Mouse (Mus musculus) heart, adult 11 months (tissue): ENCODE measurements at regions not wholly inside any gene's neighbourhood (a gene's known extent, or its start where the extent isn't known, plus 50 kb on each side); places are given as distances from the start of the nearest gene placed in this dataset.
A peak's percentile ranks its signal among the peaks of the same experiment; 100 is the strongest.

Experiments used
- DNase-seq: peaks from one replicate; pipeline ENCODE4 v3.0.0; 2022

DNA sequence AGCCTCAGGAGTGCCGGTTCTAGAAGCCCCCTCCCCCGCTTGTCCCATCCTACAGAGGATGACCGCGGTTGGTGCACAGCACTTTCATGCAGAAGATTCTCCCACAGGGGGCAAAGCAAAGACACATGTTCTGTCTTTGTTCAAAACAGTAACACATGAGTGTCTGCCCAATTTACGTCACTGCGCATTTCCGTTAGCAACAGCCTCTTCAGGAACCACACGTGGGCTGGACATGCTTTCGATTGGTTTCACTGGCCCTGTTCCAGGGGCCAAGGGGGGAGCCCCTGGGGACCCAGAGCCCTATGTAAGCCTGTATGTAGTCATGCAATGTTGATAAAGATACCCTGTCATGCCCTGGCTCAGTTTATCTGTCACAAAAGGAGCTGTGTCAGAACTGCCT, 116.2 kb upstream of the Twist2 start:
- peak; percentile 36 for DNase-seq

DNA sequence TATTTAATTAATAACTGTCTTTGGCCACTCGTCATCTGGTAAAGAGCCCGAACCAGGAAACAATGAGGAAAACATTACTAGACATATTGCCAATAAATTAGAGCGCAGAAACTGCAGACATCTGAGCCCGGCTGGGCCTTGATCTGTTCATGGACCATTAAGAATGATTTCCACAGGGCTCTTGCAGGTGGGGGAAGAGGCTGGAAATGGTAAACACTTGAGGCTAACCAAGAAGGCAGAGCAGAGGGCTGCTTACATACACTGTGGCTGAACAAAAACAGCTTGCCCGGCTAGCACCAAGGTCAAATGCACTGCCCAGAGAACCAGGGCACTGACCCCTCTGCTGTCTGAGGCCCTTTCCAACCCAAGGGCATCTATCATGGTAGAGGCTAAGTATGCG, 115.5 kb upstream of the Twist2 start:
- no peak for DNase-seq

DNA sequence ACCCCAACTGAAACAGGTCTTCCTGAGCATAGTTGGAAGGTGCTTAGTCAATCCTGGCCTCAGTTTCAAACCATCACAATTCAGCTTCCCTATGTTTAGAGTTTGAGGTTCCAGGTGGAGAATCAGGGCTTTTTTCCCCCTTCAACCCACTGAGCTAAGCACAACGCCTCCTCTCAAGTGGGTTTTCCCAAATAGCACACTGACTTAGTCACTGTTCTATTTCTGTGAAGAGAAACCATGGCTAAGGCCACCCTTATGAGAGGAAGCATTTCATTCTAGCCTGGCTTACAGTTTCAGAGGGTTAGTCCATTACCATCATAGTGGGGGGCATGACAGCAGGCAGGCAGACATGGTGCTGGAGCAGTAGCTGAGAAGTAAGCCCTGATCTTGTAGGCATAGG, 109.7 kb upstream of the Twist2 start:
- DNase-seq = no peak

GRCm38 (mm10) chr1:91692709-91693460, 108.4 kb upstream of the Twist2 start:
- no peak for DNase-seq

- DNase-seq = no peak
Observed at GRCm38 (mm10) chr1:91697053-91697452, 104.2 kb upstream of the Twist2 start.

GRCm38 (mm10) chr1:91701475-91701874, 99.8 kb upstream of the Twist2 start:
- peak; percentile 76 for DNase-seq

- DNase-seq = peak; percentile 64
Observed at GRCm38 (mm10) chr1:91702021-91702420, 99.2 kb upstream of the Twist2 start.

DNA sequence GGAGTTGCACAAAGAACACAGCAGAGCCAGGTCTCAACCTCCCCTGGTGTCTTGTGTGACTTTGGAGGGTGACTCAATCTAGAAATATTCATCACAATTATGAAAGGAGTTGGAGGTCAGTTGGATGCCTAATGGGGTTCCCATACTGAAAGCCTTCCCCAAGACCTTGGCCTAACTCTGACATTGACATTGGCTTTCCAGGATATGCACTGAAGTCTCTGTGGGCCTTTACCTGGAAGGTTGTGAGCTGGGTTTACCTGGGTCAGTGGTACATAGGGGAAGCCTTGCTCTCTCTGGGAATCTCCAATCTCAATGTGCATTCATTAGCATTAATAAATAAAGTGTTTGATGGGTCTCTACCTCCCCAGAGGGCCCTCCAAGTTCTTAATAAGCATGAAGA, 98.5 kb upstream of the Twist2 start:
- DNase-seq = peak; percentile 70

- peak; percentile 69 for DNase-seq
Observed at GRCm38 (mm10) chr1:91705451-91705850, 95.8 kb upstream of the Twist2 start.

- DNase-seq = peak; percentile 90
Observed at GRCm38 (mm10) chr1:91708550-91709243, 92.6 kb upstream of the Twist2 start.

DNA sequence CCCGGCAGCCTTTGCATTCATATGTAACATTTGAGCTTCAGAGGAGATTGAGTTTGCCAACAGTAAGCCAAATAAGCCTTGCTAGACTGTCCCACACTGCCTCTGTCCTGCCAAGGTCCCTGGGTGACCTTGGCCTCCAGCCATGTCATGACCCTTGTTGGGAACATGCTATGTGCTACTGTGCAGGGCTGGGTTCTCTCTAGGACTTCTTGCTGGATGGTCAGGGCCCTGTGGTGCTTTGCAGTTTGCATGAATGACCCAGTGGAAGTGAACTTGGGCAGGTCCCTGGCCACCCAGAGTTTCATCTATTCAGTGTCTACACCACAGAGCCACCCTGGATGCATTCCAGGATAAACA, 92.0 kb upstream of the Twist2 start:
- peak; percentile 86 for DNase-seq

GRCm38 (mm10) chr1:91713131-91713530, 88.1 kb upstream of the Twist2 start:
- peak; percentile 53 for DNase-seq

DNA sequence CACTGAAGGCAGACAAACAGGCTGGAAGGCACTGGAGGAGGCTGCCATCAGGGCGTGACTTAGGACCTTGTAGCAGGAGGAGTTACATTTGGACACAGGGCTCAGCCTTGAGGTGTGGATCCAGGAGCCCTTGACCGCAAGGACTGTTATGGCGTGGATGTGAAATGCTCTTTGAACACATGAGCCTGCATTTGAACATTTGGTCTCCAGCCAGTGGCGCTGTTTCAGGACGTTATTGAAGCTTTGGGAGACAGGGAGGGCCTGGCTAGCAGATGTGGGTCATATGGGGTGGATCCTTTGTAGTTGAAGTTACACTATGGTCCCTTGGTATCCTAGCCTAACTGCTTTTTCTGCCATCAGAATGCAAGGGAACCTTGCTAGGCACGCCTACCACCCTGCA, 87.0 kb upstream of the Twist2 start:
- DNase-seq = peak; percentile 85

- DNase-seq = peak; percentile 82
Observed at GRCm38 (mm10) chr1:91715341-91715740, 85.9 kb upstream of the Twist2 start.

- peak; percentile 79 for DNase-seq
Observed at GRCm38 (mm10) chr1:91715791-91716190, 85.5 kb upstream of the Twist2 start.

GRCm38 (mm10) chr1:91716836-91717235, 84.4 kb upstream of the Twist2 start:
- peak; percentile 79 for DNase-seq

GRCm38 (mm10) chr1:91717961-91718360, 83.3 kb upstream of the Twist2 start:
- DNase-seq = peak; percentile 76

DNA sequence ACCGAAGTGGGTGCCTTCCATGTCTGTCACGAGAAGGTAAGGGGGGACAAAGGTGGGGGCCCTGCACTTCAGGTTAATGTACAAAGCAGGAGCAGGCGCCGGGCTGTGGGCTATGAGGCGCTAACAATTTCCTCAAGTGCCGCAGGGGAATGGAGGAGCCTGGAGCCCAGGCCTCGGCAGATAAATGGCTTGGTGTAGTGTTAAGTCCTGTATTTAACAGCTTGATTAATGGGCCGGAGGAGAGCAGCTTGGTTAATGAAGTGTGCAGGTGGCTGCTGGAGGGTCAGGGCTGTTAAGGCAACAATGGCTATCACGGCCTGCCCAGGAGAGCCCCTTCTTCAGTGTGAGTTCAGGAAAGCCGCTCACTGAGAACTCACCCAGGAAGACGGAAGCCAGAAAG, 72.0 kb upstream of the Twist2 start:
- peak; percentile 71 for DNase-seq

- peak; percentile 53 for DNase-seq
Observed at GRCm38 (mm10) chr1:91730281-91730680, 71.0 kb upstream of the Twist2 start.

GRCm38 (mm10) chr1:91731703-91732102, 69.6 kb upstream of the Twist2 start:
- peak; percentile 61 for DNase-seq

DNA sequence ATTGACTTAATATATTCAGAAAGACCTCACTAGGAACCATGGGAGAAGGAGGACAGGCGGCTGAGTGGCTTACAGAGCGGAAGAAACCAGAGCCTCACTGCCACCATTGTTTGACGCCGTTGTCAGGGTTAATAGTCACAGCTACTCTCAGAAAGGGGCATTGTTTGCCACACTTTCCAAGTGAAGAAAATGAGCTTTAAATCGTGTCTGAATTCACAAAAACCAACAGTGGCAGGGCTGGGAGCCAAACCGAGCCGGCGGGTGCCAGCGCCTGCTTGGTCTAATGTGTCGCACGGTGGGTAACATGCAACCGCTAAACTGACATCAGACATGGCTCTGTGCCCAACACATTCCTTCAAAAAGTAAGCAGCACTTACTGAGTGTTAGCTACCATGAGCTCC, 68.8 kb upstream of the Twist2 start:
- peak; percentile 69 for DNase-seq

DNA sequence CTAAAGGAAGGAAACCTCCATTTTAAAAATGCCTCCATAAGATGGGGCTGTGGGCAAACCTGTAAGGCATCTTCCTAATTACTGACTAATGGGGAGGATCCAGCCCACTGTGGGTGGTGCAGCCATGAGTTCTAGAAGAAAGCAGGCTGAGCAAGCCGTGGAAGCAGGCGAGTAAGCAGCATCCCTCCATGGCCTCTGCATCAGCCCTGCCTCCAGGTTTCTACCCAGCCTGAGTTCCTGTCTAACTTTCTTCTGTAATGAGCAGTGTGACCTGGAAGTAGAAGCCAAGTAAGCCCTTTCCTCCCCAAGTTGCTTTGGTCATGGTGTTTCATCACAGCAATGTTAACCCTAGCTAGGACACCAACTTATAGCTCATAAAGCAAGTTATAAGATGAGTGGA, 66.5 kb upstream of the Twist2 start:
- peak; percentile 76 for DNase-seq

DNA sequence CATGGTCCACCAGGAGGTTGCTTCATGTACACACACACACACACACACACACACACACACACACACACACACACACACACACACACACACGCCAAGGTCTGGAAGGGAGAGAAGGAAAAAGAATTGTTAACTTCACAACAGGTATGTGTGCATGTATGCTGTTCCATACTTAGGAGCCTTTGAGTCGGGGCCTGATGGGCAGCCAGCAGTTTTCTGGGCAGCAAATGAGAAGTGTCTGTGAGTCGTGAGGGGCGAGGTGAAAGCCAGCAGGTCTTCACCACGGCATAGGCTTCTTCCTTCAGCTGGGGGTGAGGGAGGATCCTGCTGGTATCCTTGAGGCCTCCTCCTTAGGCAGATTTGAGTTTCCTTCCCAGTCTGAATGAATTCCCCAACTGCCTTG, 65.8 kb upstream of the Twist2 start:
- peak; percentile 74 for DNase-seq

GRCm38 (mm10) chr1:91740661-91741060, 60.6 kb upstream of the Twist2 start:
- peak; percentile 52 for DNase-seq

DNA sequence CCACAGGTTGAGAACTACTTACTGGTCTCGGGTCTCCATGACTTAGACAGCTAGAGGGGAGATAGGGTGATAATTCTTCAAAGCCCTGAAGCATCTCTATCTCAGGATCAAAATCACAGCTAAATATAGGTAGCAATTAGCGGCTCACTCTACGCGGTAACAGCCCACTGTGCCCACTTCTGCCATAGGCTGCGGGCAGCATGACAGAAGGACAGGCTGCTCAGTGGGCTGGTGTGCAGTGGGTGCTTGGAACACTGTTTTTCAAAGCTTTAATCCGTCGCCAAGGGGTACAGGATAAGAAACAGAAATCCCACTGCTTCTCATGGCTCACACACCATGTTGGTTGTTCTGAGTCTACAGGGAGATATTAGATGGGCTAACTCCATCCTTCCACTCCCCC, 59.2 kb upstream of the Twist2 start:
- peak; percentile 71 for DNase-seq
